Mouse (Mus musculus) splenic B cell, adult 2 months (primary cell): ENCODE results near the gene Thbs3.

Source experiments
- DNase-seq: peaks from one replicate; pipeline ENCODE4 v3.0.0-alpha.2; 2011; ENCODE audit warnings: low read depth, low spot score
- H3K27me3 ChIP-seq: 2 replicates; pipeline ENCODE4 v1.6.1; 2012; ENCODE audit warnings: mild to moderate bottlenecking, low read length, moderate library complexity, mixed read lengths; ENCODE audit not compliant: control insufficient read depth, poor library complexity, insufficient read depth, severe bottlenecking
- H3K36me3 ChIP-seq: 2 replicates; pipeline ENCODE4 v1.6.1; 2012; ENCODE audit warnings: mild to moderate bottlenecking, low read length, moderate library complexity, mixed read lengths; ENCODE audit not compliant: control insufficient read depth, poor library complexity, insufficient read depth, severe bottlenecking

Thbs3 gene

GRCm38 (mm10) chr3:89214681-89215411, at the start of gene Thbs3:
Gene Thbs3 (plus strand): TSS chr3:89215180.
- DNase-seq = no peak
- peaks cover under 1% of the 10 kb centered on the region; the same call in 1 of the 2 replicates for H3K36me3 ChIP-seq
- no peaks in the 10 kb centered on the region for H3K27me3 ChIP-seq

- Histone ChIP-seq H3K27me3 (no peaks in the 10 kb centered on the region), H3K36me3 (peaks cover 14% of the 10 kb centered on the region)
- DNase-seq = no peak
Observed at GRCm38 (mm10) chr3:89165268-89165870, 49.6 kb upstream of the Thbs3 start.

DNA sequence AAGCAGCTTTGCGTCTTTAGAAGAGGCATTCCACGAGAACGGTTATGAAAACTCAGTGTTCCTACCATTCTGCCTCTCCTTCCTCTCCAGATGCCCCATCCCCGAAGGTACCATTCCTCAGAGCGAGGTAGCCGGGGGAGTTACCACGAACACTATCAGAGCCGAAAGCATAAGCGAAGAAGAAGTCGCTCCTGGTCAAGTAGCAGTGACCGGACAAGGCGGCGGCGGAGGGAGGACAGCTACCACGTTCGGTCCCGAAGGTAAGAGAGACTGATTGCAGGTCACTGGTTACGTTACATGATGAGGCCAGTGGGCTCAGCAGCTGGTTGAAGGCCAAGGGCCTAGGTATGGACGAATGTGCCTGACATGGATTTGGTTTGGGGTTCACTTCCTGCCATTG, 48.0 kb upstream of the Thbs3 start:
- no peaks in the 10 kb centered on the region for H3K27me3 ChIP-seq
- DNase-seq = no peak

DNA sequence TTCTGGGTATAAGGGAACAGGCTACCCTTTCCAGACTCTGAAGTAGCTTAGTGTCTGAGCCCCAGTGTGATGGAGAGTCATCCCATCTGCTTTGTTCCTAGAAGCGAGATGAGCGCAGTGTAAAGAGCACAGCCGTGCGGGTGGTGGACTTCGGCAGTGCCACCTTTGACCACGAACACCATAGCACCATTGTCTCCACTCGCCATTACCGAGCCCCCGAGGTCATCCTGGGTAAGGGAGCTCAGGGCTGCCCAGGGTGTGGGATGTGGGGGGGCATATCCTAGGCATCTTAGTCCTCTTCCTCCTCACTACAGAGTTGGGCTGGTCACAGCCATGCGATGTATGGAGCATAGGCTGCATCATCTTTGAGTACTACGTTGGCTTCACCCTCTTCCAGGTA, 40.1 kb upstream of the Thbs3 start:
- DNase-seq = no peak
- Histone ChIP-seq H3K27me3 (no peaks in the 10 kb centered on the region), H3K36me3 (peaks cover 34% of the 10 kb centered on the region)

More for the DNA sequence above, 48.0 kb upstream of the Thbs3 start:
- H3K36me3 ChIP-seq = peaks cover 18% of the 10 kb centered on the region

DNA sequence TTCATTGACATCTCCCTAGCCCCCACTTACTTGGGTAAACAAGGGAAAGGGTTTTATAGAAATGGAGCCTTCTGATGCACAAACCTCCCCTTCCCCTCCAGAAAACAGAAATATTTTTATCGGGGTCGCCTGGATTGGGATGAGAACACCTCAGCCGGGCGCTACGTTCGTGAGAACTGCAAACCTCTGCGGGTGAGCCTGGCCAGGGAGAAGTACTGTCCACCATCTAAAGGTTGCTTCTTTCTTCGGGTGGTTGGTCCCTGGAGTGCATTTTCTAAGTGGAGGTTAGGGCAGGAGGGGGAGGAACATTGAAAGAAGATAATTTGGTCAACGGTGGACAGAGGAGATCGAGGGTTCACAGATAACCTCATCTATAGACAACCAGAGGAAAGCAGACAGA, 39.4 kb upstream of the Thbs3 start:
- H3K27me3 ChIP-seq = no peaks in the 10 kb centered on the region
- DNase-seq = no peak
- H3K36me3 ChIP-seq = peaks cover 29% of the 10 kb centered on the region

DNA sequence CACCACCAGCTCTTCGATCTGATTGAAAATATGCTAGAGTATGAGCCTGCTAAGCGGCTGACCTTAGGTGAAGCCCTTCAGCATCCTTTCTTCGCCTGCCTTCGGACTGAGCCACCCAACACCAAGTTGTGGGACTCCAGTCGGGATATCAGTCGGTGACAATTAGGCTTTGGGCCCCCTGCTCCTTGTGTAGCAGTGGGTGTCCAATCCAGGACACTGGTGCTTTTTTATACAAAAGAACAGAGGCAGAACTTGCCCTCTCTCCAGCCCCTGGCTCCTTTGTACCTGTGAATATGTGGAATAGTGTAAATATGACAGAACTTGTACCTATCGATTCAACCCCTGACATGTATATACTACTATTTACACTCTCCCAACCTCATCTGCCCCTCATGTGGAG, 38.6 kb upstream of the Thbs3 start:
- no peak for DNase-seq
- peaks cover 27% of the 10 kb centered on the region for H3K36me3 ChIP-seq
- no peaks in the 10 kb centered on the region for H3K27me3 ChIP-seq

DNA sequence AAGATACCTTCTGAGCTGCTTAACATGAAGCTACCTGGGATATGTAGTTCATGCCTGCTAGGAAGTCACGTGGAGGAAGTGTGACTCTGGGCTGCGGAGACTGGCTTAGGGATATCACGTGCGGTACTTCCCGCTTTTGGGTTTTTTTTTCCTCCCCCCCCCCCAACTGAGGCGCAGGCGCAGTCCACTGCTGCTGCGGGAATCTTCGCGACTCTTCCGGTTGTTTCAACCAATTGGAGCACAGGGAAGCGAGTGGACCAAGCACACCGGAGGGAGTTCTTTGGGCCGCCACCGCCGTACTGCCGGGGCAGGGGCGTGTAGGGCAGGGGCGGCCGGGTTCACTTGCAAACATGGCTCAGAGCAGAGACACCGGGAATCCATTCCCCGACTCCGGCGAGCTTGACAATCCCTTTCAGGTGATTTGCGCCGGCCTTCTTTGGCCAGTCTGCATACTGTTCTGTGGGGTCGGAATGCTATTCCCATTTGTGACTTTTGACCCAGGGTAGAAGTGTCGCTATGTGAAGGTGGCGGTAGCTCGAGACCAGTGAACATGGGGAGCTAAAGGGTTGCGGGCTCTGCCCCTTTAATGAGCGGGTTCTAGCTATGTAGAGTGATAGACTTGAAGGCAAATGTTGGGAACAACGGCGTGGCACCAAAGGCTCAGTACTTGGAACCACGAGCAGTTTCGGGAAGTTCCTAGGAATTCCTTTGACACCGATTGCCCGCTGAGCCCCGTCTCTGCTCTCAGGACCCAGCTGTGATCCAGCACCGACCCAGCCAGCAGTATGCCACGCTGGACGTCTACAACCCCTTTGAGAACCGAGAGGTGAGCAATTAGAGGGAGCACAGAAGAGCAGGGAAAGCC, 37.5 kb upstream of the Thbs3 start, which contains the start of gene Scamp3:
Gene Scamp3, plus strand, starts transcription at position 232 of the 865 bp plus-strand sequence.
- peak; percentile 97 for DNase-seq
- peaks cover 27% of the 10 kb centered on the region for H3K36me3 ChIP-seq
- H3K27me3 ChIP-seq = no peaks in the 10 kb centered on the region

GRCm38 (mm10) chr3:89178107-89178385, 36.9 kb upstream of the Thbs3 start:
- Histone ChIP-seq H3K36me3 (peaks cover 24% of the 10 kb centered on the region), H3K27me3 (no peaks in the 10 kb centered on the region)
- DNase-seq = no peak

DNA sequence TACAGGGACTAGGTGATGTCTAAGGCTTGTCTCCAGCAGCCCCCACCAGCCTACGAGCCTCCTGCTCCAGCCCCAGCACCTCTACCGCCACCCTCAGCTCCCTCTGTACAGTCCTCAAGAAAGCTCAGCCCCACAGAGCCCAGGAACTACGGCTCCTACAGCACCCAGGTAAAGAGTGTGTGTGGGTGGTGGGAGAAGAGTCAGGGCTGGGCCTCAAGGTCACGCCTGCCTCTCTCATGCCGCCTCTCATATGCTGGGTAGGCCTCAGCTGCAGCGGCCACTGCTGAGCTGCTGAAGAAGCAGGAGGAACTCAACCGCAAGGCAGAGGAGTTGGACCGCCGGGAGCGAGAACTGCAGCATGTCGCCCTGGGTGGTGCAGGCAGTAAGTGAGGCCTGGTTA, 35.9 kb upstream of the Thbs3 start:
- DNase-seq = no peak
- H3K36me3 ChIP-seq = peaks cover 19% of the 10 kb centered on the region; the same call in 1 of the 2 replicates
- H3K27me3 ChIP-seq = no peaks in the 10 kb centered on the region

DNA sequence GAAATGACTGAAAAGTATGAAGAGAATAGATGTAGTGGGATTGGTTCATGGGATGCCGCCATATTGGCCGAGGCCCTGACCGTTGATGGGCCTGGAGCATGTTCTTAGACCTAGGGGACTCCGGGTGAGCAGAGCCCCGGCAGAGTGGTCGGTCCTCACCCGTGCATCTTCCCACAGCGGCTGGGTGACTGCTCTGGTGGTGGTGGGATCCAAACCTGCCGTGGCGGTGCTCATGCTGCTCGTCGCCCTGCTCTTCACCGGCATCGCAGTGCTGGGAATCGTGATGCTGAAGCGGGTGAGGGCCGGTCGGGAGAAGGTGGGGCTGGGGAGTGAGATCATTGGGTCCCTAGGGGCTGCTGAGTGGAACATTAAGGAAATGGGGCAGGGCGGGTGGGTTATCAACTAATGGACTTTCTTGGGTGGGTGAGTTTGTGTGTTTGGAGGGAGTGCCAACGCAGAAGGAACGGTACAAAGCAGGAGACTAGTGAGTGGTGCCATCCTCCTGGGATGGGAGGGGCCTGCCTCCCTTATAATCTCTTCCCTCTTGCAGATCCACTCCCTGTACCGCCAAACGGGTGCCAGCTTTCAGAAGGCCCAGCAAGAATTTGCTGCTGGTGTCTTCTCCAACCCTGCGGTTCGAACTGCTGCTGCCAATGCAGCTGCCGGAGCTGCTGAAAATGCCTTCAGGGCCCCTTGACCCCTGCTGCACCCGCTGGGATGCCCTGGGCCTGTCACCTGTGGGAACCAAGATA, 33.1 kb upstream of the Thbs3 start:
- Histone ChIP-seq H3K27me3 (no peaks in the 10 kb centered on the region), H3K36me3 (peaks cover 7% of the 10 kb centered on the region; the same call in 1 of the 2 replicates)
- no peak for DNase-seq

DNA sequence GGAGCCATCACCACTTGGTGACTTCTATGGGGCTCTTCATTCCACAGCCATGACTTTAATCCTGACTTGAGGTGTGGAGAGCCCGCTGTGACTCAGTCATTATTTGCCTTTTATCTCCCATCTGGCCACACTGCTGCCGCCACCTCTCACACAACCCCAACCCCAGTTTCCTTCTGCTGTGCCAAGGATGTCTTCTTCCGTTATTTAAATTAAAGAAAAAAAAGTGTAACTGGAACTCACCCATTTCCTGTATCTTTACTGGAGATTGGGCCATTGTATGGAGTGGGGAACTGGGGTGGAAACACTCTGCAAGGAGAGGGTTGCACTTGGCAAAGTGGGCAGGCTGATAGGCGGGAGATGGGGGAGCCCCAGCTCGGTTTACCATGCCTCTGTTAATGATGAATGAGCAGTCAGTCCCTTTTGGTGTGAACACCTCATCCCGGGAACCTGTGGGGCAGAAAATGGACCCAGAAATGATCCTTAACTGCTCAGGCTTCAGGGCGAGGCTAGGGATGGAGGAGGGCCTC, 32.4 kb upstream of the Thbs3 start:
- peaks cover 7% of the 10 kb centered on the region; the same call in 1 of the 2 replicates for H3K36me3 ChIP-seq
- H3K27me3 ChIP-seq = no peaks in the 10 kb centered on the region
- DNase-seq = no peak

- DNase-seq = no peak
- peaks cover 7% of the 10 kb centered on the region; the same call in 1 of the 2 replicates for H3K36me3 ChIP-seq
- H3K27me3 ChIP-seq = no peaks in the 10 kb centered on the region
Observed at GRCm38 (mm10) chr3:89183058-89183958, 31.7 kb upstream of the Thbs3 start, which contains the start of gene Fam189b. Gene Fam189b (plus strand): TSS chr3:89183143.

DNA sequence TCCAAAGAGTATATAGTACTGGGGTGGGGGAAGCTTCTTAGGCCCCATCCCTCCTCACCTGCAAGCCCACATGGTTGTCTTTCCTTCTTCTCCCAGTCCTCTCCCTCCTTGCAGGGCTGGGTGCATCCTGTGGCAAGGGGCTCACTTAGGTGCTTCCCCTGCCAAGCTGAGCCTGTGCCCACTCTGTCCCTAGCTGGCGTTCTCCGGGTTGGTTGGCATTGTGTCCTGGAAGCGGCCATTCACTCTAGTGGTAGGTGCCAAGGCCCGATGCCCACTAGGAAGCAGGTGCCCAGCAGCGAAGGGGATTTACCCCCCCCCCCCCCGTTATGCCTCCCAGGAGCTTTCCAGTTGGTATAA, 31.0 kb upstream of the Thbs3 start:
- DNase-seq = no peak
- no peaks in the 10 kb centered on the region for H3K27me3 ChIP-seq
- peaks cover 6% of the 10 kb centered on the region; the same call in 1 of the 2 replicates for H3K36me3 ChIP-seq
